Mouse (Mus musculus): Measurements from ENCODE around the gene Scn10a.
A peak's percentile ranks its signal among the peaks of the same experiment; 100 is the strongest.

Scn10a gene

GRCm38 (mm10) chr9:119719222-119719621, at the start of gene Scn10a:
TSS of gene Scn10a (minus strand) at chr9:119719322.
- DNase-seq (ENCODE audit: low read depth), result no peak

GRCm38 (mm10) chr9:119768585-119768984, 49.5 kb upstream of the Scn10a start:
- DNase-seq (ENCODE audit: low read depth), result peak; percentile 78

GRCm38 (mm10) chr9:119760226-119760625, 41.1 kb upstream of the Scn10a start:
- peak; percentile 17 for DNase-seq (ENCODE audit: low read depth)

- peak; percentile 18 for DNase-seq (ENCODE audit: low read depth)
Measured at GRCm38 (mm10) chr9:119759457-119759856, 40.3 kb upstream of the Scn10a start.

- peak; percentile 74 for DNase-seq (ENCODE audit: low read depth)
Measured at GRCm38 (mm10) chr9:119751507-119751906, 32.4 kb upstream of the Scn10a start.

DNA sequence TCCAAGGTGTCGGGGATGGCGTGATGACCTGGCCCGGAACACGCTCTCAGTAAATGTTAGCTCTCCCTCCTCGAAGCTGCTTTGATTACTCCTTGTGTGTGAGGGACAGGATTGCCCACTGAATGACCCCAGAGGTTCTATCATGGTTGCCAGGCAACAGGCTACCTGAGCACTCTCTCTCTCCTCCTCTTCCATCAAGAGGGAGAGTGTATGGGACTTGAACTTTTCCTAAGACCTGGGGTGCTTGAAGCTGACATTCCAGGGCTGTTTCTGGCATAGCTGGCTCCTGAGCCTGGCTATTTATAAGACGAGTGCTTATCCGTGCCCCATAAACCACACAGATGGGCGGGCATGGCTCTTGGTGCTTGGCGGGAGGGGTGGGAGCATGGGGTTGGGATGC, 30.0 kb upstream of the Scn10a start:
- DNase-seq (ENCODE audit: low read depth), result no peak

DNA sequence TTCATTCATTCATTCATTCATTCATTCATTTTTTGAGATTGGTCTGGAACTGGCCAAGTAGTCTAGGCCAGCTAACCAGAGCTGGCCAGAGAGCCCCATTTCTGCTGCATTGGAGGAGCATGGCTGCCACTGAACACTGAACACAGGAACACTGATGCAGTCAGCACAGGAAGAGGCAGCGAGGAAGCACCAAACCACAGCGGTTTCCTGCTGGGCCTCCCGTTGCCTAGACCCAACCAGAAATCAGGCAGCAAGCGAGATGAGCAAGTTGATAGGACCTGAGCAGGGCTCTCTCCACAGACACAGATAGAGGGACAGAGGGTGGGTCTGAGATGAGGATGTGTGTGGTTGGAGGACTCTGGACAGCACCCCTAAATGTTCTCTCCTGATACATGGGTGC, 24.8 kb upstream of the Scn10a start:
- peak; percentile 90 for DNase-seq (ENCODE audit: low read depth)

GRCm38 (mm10) chr9:119743312-119743711, 24.2 kb upstream of the Scn10a start:
- DNase-seq (ENCODE audit: low read depth), result no peak

DNA sequence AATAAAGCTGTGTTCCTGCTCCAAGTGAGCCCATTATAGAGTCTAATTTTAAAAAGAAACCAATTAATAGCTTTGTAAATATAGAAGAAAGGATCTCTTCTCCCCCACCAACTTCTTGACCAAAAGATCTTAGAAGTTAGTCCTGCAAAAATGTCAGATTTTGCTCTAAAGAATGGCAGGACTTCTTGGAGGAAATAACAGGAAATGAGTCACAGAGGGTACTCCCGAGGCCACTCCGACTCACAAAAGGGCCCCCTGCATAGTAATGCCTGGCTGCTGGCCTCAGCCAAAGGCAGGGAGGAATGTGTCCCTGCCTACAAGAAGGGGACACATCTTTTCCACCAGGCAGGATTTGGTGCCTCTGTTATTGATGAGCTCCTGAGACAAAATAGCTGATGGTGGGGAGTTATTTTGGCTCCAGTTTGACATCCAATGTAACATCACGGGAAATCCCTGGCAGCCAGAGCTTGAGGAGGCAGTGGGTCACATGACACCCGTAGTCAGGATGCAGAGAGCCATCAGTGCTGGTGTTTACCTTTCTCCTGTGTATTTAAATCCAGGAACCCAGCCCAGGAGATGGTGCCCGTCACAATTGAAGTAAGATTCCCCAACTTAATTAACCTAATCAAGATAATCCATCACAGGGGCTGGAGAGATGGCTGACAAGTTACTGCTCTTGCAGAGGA, 22.1 kb upstream of the Scn10a start:
- peak; percentile 28 for DNase-seq (ENCODE audit: low read depth)

GRCm38 (mm10) chr9:119728412-119729097, 9.4 kb upstream of the Scn10a start:
- DNase-seq (ENCODE audit: low read depth), result no peak

DNA sequence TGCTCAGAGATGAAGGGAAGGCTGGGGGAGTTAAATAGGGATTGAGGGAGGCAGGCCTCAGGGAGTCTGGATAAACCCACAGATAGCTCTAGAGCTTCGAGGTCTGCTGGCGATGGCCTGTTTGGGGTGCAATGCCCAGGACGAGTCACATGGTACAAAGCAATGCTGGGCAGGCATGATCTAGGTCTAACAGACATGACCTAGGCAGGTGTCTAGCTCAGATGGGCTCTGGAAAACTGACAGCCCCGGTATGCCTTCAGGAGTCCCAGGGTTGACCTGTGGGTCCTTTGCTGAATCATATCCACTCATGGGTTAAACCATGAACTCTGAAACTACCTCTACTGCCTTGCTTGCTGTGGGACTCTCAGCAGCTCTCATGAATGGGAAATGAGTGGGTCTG, 7.9 kb upstream of the Scn10a start:
- DNase-seq (ENCODE audit: low read depth), result no peak

DNA sequence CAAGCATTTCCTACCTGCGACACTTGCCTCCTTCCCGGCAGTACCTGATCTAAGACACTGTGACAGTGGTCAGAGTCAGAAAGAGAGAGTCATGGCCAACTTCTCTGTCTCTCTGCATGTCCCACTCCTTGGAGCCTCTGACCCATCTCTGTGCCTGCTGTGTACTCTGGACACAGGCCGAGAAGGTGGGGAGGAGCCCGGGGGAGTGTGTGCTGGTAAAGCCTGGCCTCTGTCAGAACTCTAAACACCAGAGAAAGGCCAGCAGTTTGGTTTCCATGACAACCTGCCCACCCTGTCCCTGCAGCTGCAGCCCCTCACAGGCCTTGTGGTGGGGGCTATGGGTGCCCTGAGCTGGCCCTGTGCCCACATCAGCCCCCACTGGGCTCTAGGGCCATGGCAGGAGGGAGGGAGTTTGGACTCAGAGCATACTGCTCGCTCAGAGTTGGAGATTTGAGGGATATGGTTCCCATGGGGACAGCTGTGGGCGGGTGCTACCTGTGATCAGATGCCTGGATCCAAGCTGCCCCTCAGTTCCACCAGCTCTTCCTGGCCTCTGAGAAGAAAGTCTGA, 6.3 kb upstream of the Scn10a start:
- no peak for DNase-seq (ENCODE audit: low read depth)

GRCm38 (mm10) chr9:119706700-119707099, 12.4 kb downstream of the Scn10a start:
- DNase-seq (ENCODE audit: low read depth), result peak; percentile 27

- DNase-seq (ENCODE audit: low read depth), result no peak
Measured at GRCm38 (mm10) chr9:119691505-119691904, 27.6 kb downstream of the Scn10a start.

DNA sequence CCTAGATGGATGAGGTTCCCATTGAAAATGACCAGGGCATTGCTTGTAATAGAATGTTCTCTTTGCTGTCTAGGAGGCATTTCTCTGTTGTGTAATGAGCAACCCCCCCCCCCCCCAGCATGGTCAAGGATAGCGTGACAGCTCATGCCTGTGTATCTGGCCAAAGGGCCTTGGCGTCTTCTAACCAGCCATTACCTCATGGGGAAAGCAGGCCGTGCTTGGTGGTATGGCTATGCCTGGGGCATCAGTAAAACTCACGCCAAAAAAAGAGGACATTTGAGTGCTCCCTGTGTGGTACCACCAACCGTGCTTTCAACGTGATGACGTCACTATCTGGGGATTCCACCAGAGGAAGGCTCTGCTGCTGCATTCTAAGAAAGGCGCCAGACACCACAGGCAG, 28.1 kb downstream of the Scn10a start:
- no peak for DNase-seq (ENCODE audit: low read depth)

DNA sequence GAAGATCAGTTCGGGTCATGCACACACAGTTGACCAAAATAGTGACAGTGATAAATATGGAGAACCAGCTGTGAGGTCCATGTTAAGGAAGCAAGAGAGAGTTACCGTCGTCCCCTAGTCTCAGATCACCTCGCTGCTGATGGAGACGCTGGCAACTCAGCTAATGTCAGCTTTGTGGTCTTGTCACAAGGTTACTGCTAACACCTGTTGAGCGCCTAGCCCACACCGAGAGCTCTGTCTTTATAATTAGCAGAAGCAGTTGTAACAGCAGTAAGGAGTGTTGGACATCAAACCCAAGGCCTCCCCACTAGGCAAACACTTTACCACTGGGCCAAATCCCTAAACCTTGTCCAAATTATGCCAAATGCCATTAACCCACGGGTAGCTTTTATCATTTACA, 31.2 kb downstream of the Scn10a start:
- DNase-seq (ENCODE audit: low read depth), result no peak

DNA sequence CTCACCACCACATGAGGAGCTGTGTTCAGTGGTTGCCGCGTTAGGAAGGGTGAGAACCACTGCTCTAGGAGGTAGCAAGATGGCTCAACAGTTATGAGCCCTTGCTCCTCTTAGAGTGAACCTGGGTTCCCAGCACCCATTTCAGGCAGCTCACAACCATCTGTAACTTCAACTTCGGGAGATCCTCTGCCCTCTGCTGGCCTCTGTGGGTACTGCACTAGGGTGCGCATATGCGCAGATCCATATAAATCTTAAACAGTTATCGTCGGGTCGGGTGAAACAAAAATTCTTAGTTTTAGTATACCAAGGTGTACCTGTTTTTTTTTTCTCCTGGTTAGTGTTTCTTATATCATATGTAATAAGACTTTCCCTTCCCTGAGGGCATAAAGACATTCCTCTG, 32.9 kb downstream of the Scn10a start:
- peak; percentile 40 for DNase-seq (ENCODE audit: low read depth)

DNA sequence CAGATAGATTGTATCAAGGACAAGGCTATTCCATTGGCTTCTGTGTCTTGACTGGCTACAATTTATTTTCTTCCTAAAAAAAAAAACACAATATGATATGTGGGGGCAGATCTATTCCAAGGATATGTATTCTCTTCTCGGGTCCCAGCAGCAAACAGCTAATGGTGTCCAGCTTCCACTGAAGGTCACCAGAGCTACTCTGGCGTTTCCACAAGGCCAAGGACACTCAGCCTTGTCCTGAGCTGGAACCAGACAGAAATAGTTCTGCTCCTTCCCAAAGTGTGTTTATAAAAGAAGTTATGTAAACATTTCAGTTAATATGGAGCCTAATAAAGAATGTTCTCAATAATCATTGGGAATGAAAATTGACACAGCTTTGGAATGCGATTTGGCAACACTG, 38.2 kb downstream of the Scn10a start:
- no peak for DNase-seq (ENCODE audit: low read depth)

- DNase-seq (ENCODE audit: low read depth), result peak; percentile 18
Measured at GRCm38 (mm10) chr9:119664109-119664508, 55.0 kb downstream of the Scn10a start.

DNA sequence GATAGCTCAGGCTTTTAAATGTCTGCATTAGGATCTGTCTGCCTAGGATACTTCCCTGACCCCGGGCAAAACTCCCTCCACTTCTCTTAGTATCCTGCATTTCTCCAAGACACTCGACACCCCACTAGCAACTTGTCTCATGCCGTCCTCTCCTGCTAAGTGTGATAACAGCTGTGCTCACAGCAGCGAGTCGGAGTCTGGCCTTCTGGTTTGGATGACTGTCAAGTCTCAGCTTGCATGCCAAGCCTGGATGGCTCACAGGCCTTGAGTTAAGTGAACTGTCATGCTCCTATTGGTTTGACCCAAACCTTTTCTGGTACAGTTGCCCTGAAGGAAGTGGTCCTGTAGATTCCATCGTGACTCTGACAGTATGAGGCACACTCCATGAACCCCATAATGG, 63.0 kb downstream of the Scn10a start:
- DNase-seq (ENCODE audit: low read depth), result no peak

GRCm38 (mm10) chr9:119653758-119654157, 65.4 kb downstream of the Scn10a start:
- no peak for DNase-seq (ENCODE audit: low read depth)

DNA sequence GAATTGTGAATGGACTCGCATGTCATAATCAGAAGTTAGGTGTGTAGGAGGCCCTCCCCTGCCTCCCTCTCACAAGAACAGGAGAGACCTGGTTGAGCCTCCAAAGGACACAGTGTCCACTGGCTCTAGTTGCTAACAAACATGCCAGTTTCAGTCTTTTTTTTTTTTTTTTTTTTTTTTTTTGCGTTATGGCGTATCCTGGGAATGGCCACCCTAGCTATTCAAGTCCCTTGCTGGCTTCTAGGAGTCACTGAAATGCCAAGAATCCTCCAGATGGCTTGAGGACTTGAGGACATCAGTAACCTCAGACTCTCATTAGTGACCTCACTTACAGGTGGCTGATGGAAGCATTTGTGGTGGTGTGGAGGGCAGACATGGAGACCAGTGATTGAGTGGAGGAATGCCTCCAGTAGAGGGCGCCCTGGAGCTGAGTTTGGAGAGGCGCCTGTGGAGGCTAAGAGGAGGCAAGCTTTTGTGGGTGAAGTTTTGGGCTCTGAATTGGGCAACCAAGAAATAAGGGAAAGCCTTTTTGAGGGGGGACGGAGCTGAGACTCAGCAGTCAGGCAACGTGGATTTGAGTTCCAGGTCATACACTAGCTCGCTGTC, 72.1 kb downstream of the Scn10a start:
- peak; percentile 86 for DNase-seq (ENCODE audit: low read depth)

GRCm38 (mm10) chr9:119641985-119642384, 77.1 kb downstream of the Scn10a start:
- no peak for DNase-seq (ENCODE audit: low read depth)

Data from induced T-regulatory cell, adult 2 months (primary cell).